Mouse (Mus musculus): ENCODE results near the gene Fchsd2.

DNA sequence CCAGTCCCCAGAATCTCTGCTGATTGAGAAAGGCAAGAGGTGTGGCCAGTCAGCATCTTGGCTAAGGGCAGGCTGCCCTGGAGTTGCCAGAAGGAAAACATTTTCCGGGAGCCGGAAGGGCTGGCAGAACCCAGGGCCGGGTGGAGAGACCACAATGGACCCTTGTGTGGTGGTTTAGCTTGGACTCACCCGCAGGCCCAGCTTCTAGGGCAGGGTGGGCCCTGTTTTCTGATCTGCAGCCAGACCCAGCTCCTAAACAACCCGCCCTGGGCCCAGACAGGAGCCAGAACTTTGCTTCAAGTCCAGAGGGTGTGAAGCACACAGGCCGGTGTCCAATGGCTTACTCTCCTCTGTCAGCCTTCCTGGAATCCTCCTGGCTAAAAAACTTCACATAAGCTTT, 30.4 kb upstream of the Fchsd2 start:
- no peak for TF ChIP-seq TAL1 (IDR thresholded peaks at IDR 0.05; ENCODE audit: low read length)
- no peak for TF ChIP-seq GATA1 (IDR thresholded peaks at IDR 0.05; ENCODE audit: low read length)
